Mouse (Mus musculus) neural tube, embryonic 11.5 days (tissue): ENCODE measurements around the gene Sncg. TPM values are rescaled to one million over a fixed set of nuclear protein-coding genes. Genes with fewer than 3 reads are reported as not detected.
A peak's percentile ranks its signal among the peaks of the same experiment; 100 is the strongest.

ENCODE experiments used
- ATAC-seq: fragments of 200-750 bp; cut with Nextera tagmentation; 2 replicates; pipeline ENCODE4 v1.8.0; 2017; ENCODE audit warnings: moderate number of reproducible peaks, mild to moderate bottlenecking, moderate TSS enrichment, moderate library complexity; ENCODE audit not compliant: insufficient read depth, low FRiP score, low TSS enrichment
- DNase-seq: peaks from one replicate; pipeline ENCODE4 v3.0.0-alpha.2; 2015; ENCODE audit warnings: low spot score
- H3K27ac ChIP-seq: fragments of 300-500 bp; sonication (generic); 2 replicates; pipeline ENCODE4 v1.5.1; 2014; ENCODE audit warnings: low read depth, mild to moderate bottlenecking, low read length
- H3K27me3 ChIP-seq: fragments of 300-500 bp; sonication (generic); 2 replicates; pipeline ENCODE4 v1.6.1; 2014; ENCODE audit warnings: mild to moderate bottlenecking, low read length, mixed read lengths; ENCODE audit not compliant: control insufficient read depth, insufficient read depth
- H3K36me3 ChIP-seq: fragments of 300-500 bp; sonication (generic); 2 replicates; pipeline ENCODE4 v1.6.1; 2014; ENCODE audit warnings: mild to moderate bottlenecking, low read length, moderate library complexity, mixed read lengths; ENCODE audit not compliant: control insufficient read depth, insufficient read depth
- H3K4me1 ChIP-seq: fragments of 300-500 bp; sonication (generic); 2 replicates; pipeline ENCODE4 v1.6.1; 2014; ENCODE audit warnings: low read length, mixed read lengths; ENCODE audit not compliant: control insufficient read depth, insufficient read depth
- H3K4me2 ChIP-seq: fragments of 300-500 bp; sonication (generic); 2 replicates; pipeline ENCODE4 v1.6.1; 2014; ENCODE audit warnings: low read depth, mild to moderate bottlenecking, moderate library complexity
- H3K4me3 ChIP-seq: fragments of 300-500 bp; sonication (generic); 2 replicates; pipeline ENCODE4 v1.5.1; 2014; ENCODE audit warnings: low read depth, low read length
- H3K9ac ChIP-seq: fragments of 300-500 bp; sonication (generic); 2 replicates; pipeline ENCODE4 v1.6.1; 2014; ENCODE audit warnings: mild to moderate bottlenecking, low read length
- H3K9me3 ChIP-seq: fragments of 300-500 bp; sonication (generic); 2 replicates; pipeline ENCODE4 v1.6.1; 2016; ENCODE audit warnings: low read length; ENCODE audit not compliant: control insufficient read depth
- WGBS: fragments of 180-500 bp; shearing (Covaris S2); extraction: QIAGEN DNeasy Blood & Tissue Kit; methylation state at CpG from one replicate; pipeline ENCODE4 v1.1.7; 2014; 5-methylcytosine and 5-hydroxymethylcytosine counted together
- polyA plus RNA-seq: library from polyadenylated mRNA; unstranded; fragments of >200 nt; fragmentation: Nextera tagmentation; extraction: Ambion mirVana; gene quantifications from 2 replicates; pipeline ENCODE4 v1.2.1, GENCODE M21; 2014

Sncg gene
- polyA plus RNA-seq, 1 experiment from 2014 or later, result 295 TPM

- no peak within 1 kb of the TSS for H3K4me3 ChIP-seq
- no peak within 1 kb of the TSS for H3K9ac ChIP-seq
- ATAC-seq (no peak), DNase-seq (no peak)
- H3K9me3 ChIP-seq, result no peaks in the 10 kb centered on the region
- H3K36me3 ChIP-seq, result no peaks in the 10 kb centered on the region
- 81% methylated on average over 6 of the region's 6 CpGs for WGBS
- no peak within 1 kb of the TSS for H3K4me2 ChIP-seq
- H3K27ac ChIP-seq, result no peak within 1 kb of the TSS
- no peaks in the 10 kb centered on the region for H3K4me1 ChIP-seq
- no peaks in the 10 kb centered on the region for H3K27me3 ChIP-seq
These were observed 19.3 kb downstream of the Sncg start, which contains the start of gene Fam25c for GRCm38 (mm10) chr14:34355301-34355700. TSS of gene Fam25c (minus strand) at chr14:34355433.

GRCm38 (mm10) chr14:34354456-34354855 lies 20.1 kb downstream of the Sncg start:
- no peaks in the 10 kb centered on the region for H3K27me3 ChIP-seq
- no peak for ATAC-seq

GRCm38 (mm10) chr14:34353326-34353725 lies 21.3 kb downstream of the Sncg start:
- H3K27me3 ChIP-seq, result no peaks in the 10 kb centered on the region
- no peak overlapping the region for H3K4me2 ChIP-seq
- ATAC-seq (no peak), DNase-seq (no peak)
- no peaks in the 10 kb centered on the region for H3K4me1 ChIP-seq
- H3K4me3 ChIP-seq, result no peak overlapping the region
- no peaks in the 10 kb centered on the region for H3K36me3 ChIP-seq
- no peak overlapping the region for H3K9ac ChIP-seq
- WGBS, result 95% methylated on average over 3 of the region's 3 CpGs
- H3K9me3 ChIP-seq, result no peaks in the 10 kb centered on the region
- no peak overlapping the region for H3K27ac ChIP-seq

More at GRCm38 (mm10) chr14:34354456-34354855, 20.1 kb downstream of the Sncg start:
- H3K4me1 ChIP-seq, result no peaks in the 10 kb centered on the region
- 87% methylated on average over 4 of the region's 4 CpGs for WGBS
- H3K9ac ChIP-seq, result no peak overlapping the region
- no peak overlapping the region for H3K27ac ChIP-seq
- H3K36me3 ChIP-seq, result no peaks in the 10 kb centered on the region
- no peak for DNase-seq
- H3K4me3 ChIP-seq, result no peak overlapping the region
- H3K9me3 ChIP-seq, result no peaks in the 10 kb centered on the region
- no peak overlapping the region for H3K4me2 ChIP-seq

GRCm38 (mm10) chr14:34352523-34352922 lies 22.1 kb downstream of the Sncg start:
- H3K9ac ChIP-seq, result no peak overlapping the region
- no peak overlapping the region for H3K27ac ChIP-seq
- no peaks in the 10 kb centered on the region for H3K9me3 ChIP-seq
- 72% methylated on average over 6 of the region's 6 CpGs for WGBS
- ATAC-seq, result no peak
- no peaks in the 10 kb centered on the region for H3K4me1 ChIP-seq
- H3K27me3 ChIP-seq, result no peaks in the 10 kb centered on the region
- DNase-seq, result peak; percentile 1
- H3K4me3 ChIP-seq, result no peak overlapping the region
- no peak overlapping the region for H3K4me2 ChIP-seq
- no peaks in the 10 kb centered on the region for H3K36me3 ChIP-seq

- H3K4me3 ChIP-seq, result no peak overlapping the region
- DNase-seq, result peak; percentile 3
- no peak for ATAC-seq
These were observed 22.9 kb downstream of the Sncg start for GRCm38 (mm10) chr14:34351660-34352059.

GRCm38 (mm10) chr14:34349007-34349406 lies 25.6 kb downstream of the Sncg start:
- Histone ChIP-seq H3K4me1 (no peaks in the 10 kb centered on the region), H3K4me3 (no peak overlapping the region), H3K9ac (no peak overlapping the region), H3K36me3 (no peaks in the 10 kb centered on the region), H3K27ac (no peak overlapping the region), H3K27me3 (no peaks in the 10 kb centered on the region), H3K9me3 (no peaks in the 10 kb centered on the region), H3K4me2 (no peak overlapping the region)
- 82% methylated on average over 8 of the region's 8 CpGs for WGBS
- ATAC-seq, result no peak
- no peak for DNase-seq

More at GRCm38 (mm10) chr14:34351660-34352059, 22.9 kb downstream of the Sncg start:
- Histone ChIP-seq H3K27me3 (no peaks in the 10 kb centered on the region), H3K4me2 (no peak overlapping the region), H3K4me1 (no peaks in the 10 kb centered on the region), H3K9ac (no peak overlapping the region), H3K9me3 (no peaks in the 10 kb centered on the region), H3K36me3 (no peaks in the 10 kb centered on the region), H3K27ac (no peak overlapping the region)
- 67% methylated on average over 3 of the region's 3 CpGs for WGBS

- Histone ChIP-seq H3K27me3 (no peaks in the 10 kb centered on the region), H3K4me3 (no peak overlapping the region), H3K9ac (no peak overlapping the region), H3K9me3 (no peaks in the 10 kb centered on the region), H3K4me2 (no peak overlapping the region), H3K36me3 (no peaks in the 10 kb centered on the region; the same call in 1 of the 2 replicates), H3K27ac (no peak overlapping the region), H3K4me1 (no peaks in the 10 kb centered on the region)
- 89% methylated on average over 7 of the region's 7 CpGs for WGBS
- DNase-seq (no peak), ATAC-seq (no peak)
These were observed 26.3 kb downstream of the Sncg start for GRCm38 (mm10) chr14:34348301-34348700.

- no peak for DNase-seq
- Histone ChIP-seq H3K27ac (no peak overlapping the region), H3K4me1 (no peaks in the 10 kb centered on the region), H3K4me3 (no peak overlapping the region), H3K9me3 (no peaks in the 10 kb centered on the region), H3K27me3 (no peaks in the 10 kb centered on the region), H3K4me2 (no peak overlapping the region), H3K9ac (no peak overlapping the region), H3K36me3 (no peaks in the 10 kb centered on the region; the same call in 1 of the 2 replicates)
- ATAC-seq, result no peak
- 92% methylated on average over 5 of the region's 5 CpGs for WGBS
These were observed 27.5 kb downstream of the Sncg start for GRCm38 (mm10) chr14:34347084-34347483.

GRCm38 (mm10) chr14:34345771-34346566 lies 28.6 kb downstream of the Sncg start:
- no peak overlapping the region for H3K9ac ChIP-seq
- no peaks in the 10 kb centered on the region for H3K9me3 ChIP-seq
- WGBS, result 54% methylated on average over 12 of the region's 12 CpGs
- no peak overlapping the region for H3K27ac ChIP-seq
- ATAC-seq (peak; percentile 35; the same call in 1 of the 2 replicates), DNase-seq (no peak)
- no peaks in the 10 kb centered on the region for H3K4me1 ChIP-seq
- no peaks in the 10 kb centered on the region for H3K27me3 ChIP-seq
- peaks cover 3% of the 10 kb centered on the region; the same call in 1 of the 2 replicates for H3K36me3 ChIP-seq
- no peak overlapping the region for H3K4me3 ChIP-seq
- no peak overlapping the region for H3K4me2 ChIP-seq
